Comparison of ENCODE assay signal across 27 mouse cellular contexts in genomic region chr6:54943292-54943691, GRCm38 (mm10). TPM values are rescaled to one million over a fixed set of nuclear protein-coding genes. Genes with fewer than 3 reads are reported as not detected.
DNase-seq lines count a peak whose midpoint lies in the region; ATAC-seq and TF ChIP-seq lines count a peak whose summit lies in the region.
"Had no signal": no experiment of that assay in that cellular context is flagged by ENCODE, and none has a peak within 500 bp of the region (broad histone marks: within the 10 kb centered on the region; RNA-seq: fewer than 3 reads in every experiment).

No protein-coding gene starts in this region.

- 68% methylated on average over 16 of the region's 16 CpGs for WGBS in limb, embryonic 14.5 days
- WGBS in lung, adult 2 months, result 75% methylated on average over 16 of the region's 16 CpGs

- H3K9me3 ChIP-seq in limb, embryonic 14.5 days (ENCODE audit: control insufficient read depth, low read length), result no peaks in the 10 kb centered on the region
- H3K9me3 ChIP-seq: embryonic facial prominence, embryonic 12.5 days; forebrain, embryonic 15.5 days; hindbrain, embryonic 13.5 days; intestine, embryonic 15.5 days; kidney, embryonic 15.5 days; liver, embryonic 12.5 days; neural tube, embryonic 15.5 days had no signal

- ATAC-seq in limb, embryonic 14.5 days (ENCODE audit: low FRiP score, low read depth), result no peak
- ATAC-seq in frontal cortex, adult (ENCODE audit: low TSS enrichment), result no peak
- ATAC-seq: forebrain, embryonic 15.5 days; intestine, embryonic 15.5 days; liver, embryonic 12.5 days; midbrain, embryonic 16.5 days; Patski had no signal

- DNase-seq in heart, adult 11 months, result peak; percentile 94
- no peak for DNase-seq in heart, postnatal 10 days
- DNase-seq in kidney, postnatal 10 days, result peak; percentile 20
- DNase-seq in kidney, postnatal 14 days, result no peak
- peak; percentile 39 for DNase-seq in R1 (ENCODE audit: low read depth, low spot score)
- no peak for DNase-seq in limb, embryonic 14.5 days (ENCODE audit: low spot score)
- DNase-seq in lung, adult 2 months, result no peak
- DNase-seq: adrenal gland, postnatal 14 days; B cell, adult 2 months; cerebellum, adult 11-12 months; cerebellum, postnatal 25 days; layer of hippocampus, postnatal 36 days; right cerebral cortex, postnatal 4 days; thymus, postnatal 14 days had no signal

- H3K27ac ChIP-seq in limb, embryonic 14.5 days (replicated peaks; ENCODE audit: low read depth, low read length), result no peak overlapping the region
- H3K27ac ChIP-seq: embryonic facial prominence, embryonic 12.5 days; forebrain, embryonic 15.5 days; hindbrain, embryonic 13.5 days; intestine, embryonic 15.5 days; kidney, embryonic 15.5 days; layer of hippocampus, adult 2 months; liver, embryonic 12.5 days; neural tube, embryonic 15.5 days had no signal

- peak overlapping the region; percentile 21; the same call in 1 of the 2 replicates for H3K4me2 ChIP-seq in limb, embryonic 14.5 days (replicated peaks; ENCODE audit: low read depth, low read length, severe bottlenecking)
- H3K4me2 ChIP-seq: forebrain, embryonic 15.5 days; intestine, embryonic 15.5 days; liver, embryonic 12.5 days had no signal

- TF ChIP-seq CTCF in lung, adult 2 months (IDR thresholded peaks at IDR 0.05; ENCODE audit: insufficient read depth, low read length), result no peak

- H3K4me1 ChIP-seq in limb, embryonic 14.5 days (ENCODE audit: control insufficient read depth, insufficient read depth, low read length), result no peaks in the 10 kb centered on the region
- peaks cover 26% of the 10 kb centered on the region for H3K4me1 ChIP-seq in lung, adult 2 months (ENCODE audit: control insufficient read depth, insufficient read depth, low read length)
- H3K4me1 ChIP-seq: forebrain, embryonic 15.5 days had no signal

- no peak for TF ChIP-seq POLR2A in limb, embryonic 14.5 days (IDR thresholded peaks at IDR 0.05; ENCODE audit: borderline replicate concordance, extremely low read depth, insufficient read depth, insufficient read length)
- no peak for TF ChIP-seq POLR2A in lung, adult 2 months (IDR thresholded peaks at IDR 0.05; ENCODE audit: borderline replicate concordance, extremely low read depth, low read depth, low read length)

- H3K27me3 ChIP-seq in limb, embryonic 14.5 days (ENCODE audit: control insufficient read depth, insufficient read depth, low read length), result 0 out of 2 replicates have a peak, but pooled peaks cover 8% of the 10 kb centered on the region
- H3K27me3 ChIP-seq: Patski had no signal

- H3K36me3 ChIP-seq in limb, embryonic 14.5 days (ENCODE audit: control insufficient read depth, insufficient read depth, low read length), result 0 out of 2 replicates have a peak, but pooled peaks cover 3% of the 10 kb centered on the region
- H3K36me3 ChIP-seq: embryonic facial prominence, embryonic 12.5 days; forebrain, embryonic 15.5 days; hindbrain, embryonic 13.5 days; kidney, embryonic 15.5 days; liver, embryonic 12.5 days; neural tube, embryonic 15.5 days had no signal

- intact Hi-C loops in heart, postnatal 10 days (cut with DNase I), result no loop called here

- no peak overlapping the region for H3K4me3 ChIP-seq in limb, embryonic 14.5 days (replicated peaks; ENCODE audit: low read length)
- no peak overlapping the region for H3K4me3 ChIP-seq in lung, adult 2 months (replicated peaks; ENCODE audit: extremely low read depth, low read depth, low read length)
- H3K4me3 ChIP-seq: embryonic facial prominence, embryonic 12.5 days; erythroblast, embryonic 14.5 days; forebrain, embryonic 15.5 days; intestine, embryonic 15.5 days; kidney, embryonic 15.5 days; layer of hippocampus, adult 2 months; liver, embryonic 12.5 days; neural tube, embryonic 15.5 days had no signal

- H3K9ac ChIP-seq in limb, embryonic 14.5 days (ENCODE audit: low read depth, low read length, severe bottlenecking), result no peak overlapping the region
- H3K9ac ChIP-seq: embryonic facial prominence, embryonic 12.5 days; forebrain, embryonic 15.5 days; hindbrain, embryonic 13.5 days; intestine, embryonic 15.5 days; kidney, embryonic 15.5 days; liver, embryonic 12.5 days; lung, embryonic 14.5 days; neural tube, embryonic 15.5 days had no signal

RNA-seq across cellular contexts. Expression of gene Nod1, which starts 29.1 kb away (rescaled TPM):
- 10 to 100 TPM; 14.2 to 15.8 TPM for total RNA-seq in heart, postnatal 10 days (2021)
- 13.1 and 15.9 TPM in 2 replicates for polyA plus RNA-seq in limb, embryonic 14.5 days (2012; rRNA removed)
- 7.4 and 9.1 TPM in 2 replicates for polyA plus RNA-seq in limb, embryonic 14.5 days (2014; fragmentation: Nextera tagmentation; extraction: Ambion mirVana)
- 66.0 and 85.2 TPM in 2 replicates for polyA plus RNA-seq in lung, adult 2 months (2012; rRNA removed)

RNA-seq across cellular contexts. Expression of gene Ggct, which starts 49.5 kb away (rescaled TPM):
- total RNA-seq in heart, postnatal 10 days (2021), result 10 to 100 TPM in 1 of 2 experiments, 1 to 10 TPM in 1; 9.3 to 13.7 TPM
- polyA plus RNA-seq in limb, embryonic 14.5 days (2012; rRNA removed), result 2.0 and 4.0 TPM in 2 replicates
- 9.3 and 11.4 TPM in 2 replicates for polyA plus RNA-seq in limb, embryonic 14.5 days (2014; fragmentation: Nextera tagmentation; extraction: Ambion mirVana)
- 1.4 and 2.4 TPM in 2 replicates for polyA plus RNA-seq in lung, adult 2 months (2012; rRNA removed)

Comparison
In these comparisons a context has a peak if more than half of its experiments do, and no peak if none do; other contexts are left out.
1. DNase-seq: peak in heart, adult 11 months (single experiment), kidney, postnatal 10 days (single experiment) and R1 (single experiment); none in heart, postnatal 10 days (0 of 2), kidney, postnatal 14 days (single experiment), limb, embryonic 14.5 days (single experiment) and lung, adult 2 months (single experiment).